Mouse (Mus musculus): ENCODE data around the gene Eif3g.

Eif3g gene

GRCm38 (mm10) chr9:20898511-20899073 lies at the start of gene Eif3g:
TSS of gene Eif3g (minus strand) at chr9:20898623.
- DNase-seq: peak; percentile 87

DNA sequence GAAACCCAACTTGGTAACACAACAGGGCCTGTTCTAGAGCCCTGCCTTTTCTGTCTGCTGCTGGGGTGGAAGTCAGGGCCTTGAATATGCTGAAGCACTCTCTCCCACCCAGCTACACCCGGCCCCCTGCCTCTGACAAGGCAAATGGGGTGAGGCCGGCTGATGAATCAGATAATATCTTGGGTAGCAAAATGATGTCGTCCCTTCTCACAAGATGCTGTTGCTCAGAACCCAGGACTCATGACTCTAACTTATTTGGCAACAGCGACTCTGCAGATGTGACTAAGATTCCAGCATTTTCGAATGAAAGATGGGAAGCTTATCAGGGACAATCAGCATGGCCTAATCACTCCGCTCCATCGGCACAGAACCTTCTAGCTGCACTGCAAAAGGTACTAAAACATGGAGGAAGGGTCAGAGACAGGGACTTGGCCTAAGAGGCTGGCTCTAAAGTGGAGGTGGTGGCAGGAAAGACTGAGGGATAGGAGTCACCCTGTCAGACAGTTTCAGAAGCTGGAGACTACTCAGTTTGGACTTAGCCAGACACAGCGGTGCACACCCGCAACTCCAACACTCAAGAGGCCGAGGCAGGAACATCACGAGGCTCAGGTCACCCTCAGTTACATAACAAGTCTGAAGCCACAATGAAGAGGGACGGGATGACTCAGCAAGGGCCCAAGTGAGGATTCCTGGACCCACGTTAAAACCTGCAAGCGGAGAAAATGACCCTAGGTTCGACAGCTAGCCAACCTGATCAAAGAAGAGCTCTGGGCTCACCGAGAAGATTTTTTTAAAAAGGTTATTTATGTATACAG lies 47.9 kb upstream of the Eif3g start:
- DNase-seq: no peak

DNA sequence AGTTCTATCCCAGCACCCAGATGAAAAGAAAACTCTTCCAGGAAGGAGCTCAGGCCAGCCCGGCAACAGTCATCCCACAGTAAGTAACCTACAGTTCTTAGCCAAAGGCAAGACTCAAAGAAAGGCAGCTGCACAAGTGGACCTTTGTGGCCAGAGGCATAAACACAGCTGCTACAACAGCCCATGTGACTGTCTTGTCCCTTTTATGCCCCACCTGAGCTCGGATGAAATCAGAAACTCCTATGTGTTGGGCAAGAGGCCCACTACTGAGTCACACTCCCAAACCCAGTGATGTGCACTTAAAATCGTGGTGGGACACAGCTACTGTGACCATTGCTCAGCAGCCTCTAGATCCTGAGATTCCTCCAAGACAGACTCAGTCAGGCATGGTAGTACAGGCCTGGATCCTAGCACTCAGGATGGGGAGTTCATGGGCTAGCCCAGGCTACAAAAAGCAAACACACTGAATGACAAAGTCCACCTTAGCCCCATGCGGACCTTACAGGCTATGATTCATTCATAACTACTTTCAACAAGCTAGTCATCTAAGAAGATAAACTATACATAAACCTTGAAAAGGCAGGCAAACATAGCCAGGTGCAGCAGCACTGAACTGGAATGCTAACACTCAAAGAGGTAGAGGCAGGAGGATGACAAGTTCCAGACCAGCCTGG lies 46.4 kb upstream of the Eif3g start:
- DNase-seq: no peak

DNA sequence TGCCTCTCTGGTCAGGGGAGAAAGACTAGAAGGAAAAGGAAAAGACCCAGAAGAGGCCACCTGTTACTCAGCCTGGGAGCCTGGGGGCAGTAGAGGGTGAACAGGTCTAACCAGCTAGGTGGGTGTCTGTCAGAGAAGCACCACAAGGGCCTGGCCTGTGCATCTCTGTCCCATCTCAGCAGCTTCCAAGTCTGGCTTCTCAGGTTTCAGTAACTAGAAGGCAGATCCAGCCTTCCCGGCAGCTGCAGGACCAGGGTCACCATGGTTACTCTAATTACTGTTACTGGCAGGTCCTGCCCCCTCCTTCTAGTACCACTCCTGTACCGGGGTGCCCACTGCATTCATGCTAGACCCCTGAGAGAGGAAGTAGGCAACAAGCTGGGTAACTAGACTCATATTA lies 45.5 kb upstream of the Eif3g start:
- DNase-seq: no peak

DNA sequence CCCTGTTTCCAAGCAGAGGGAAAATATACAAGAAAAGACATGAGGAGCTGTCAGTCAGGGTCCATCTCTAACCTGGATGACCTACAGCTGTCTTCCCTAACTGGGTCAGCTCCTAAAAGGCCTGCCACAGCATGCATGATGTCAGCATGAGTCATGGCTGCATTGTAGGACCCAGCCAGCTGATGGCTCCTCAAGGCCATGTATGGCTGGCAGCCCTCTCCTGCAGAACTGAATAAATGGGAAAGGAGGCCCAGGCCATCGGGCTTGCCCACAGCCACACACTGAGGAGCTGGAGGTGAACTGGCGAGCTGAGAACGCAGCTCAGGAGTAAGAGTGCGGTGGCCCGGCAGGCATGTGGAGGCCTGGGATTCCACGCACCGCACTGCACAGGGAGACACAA lies 45.0 kb upstream of the Eif3g start:
- no peak for DNase-seq

- no peak for DNase-seq
These were observed 24.8 kb upstream of the Eif3g start for GRCm38 (mm10) chr9:20923258-20923657.

- peak; percentile 29 for DNase-seq
These were observed 17.7 kb upstream of the Eif3g start for GRCm38 (mm10) chr9:20916160-20916559.

GRCm38 (mm10) chr9:20909948-20910347 lies 11.5 kb upstream of the Eif3g start:
- DNase-seq: no peak

GRCm38 (mm10) chr9:20902174-20902491 lies 3.7 kb upstream of the Eif3g start:
- no peak for DNase-seq

GRCm38 (mm10) chr9:20901466-20902173 lies 3.2 kb upstream of the Eif3g start:
- peak; percentile 43 for DNase-seq

GRCm38 (mm10) chr9:20897736-20898510 lies 500 bp downstream of the Eif3g start:
- DNase-seq: no peak

- no peak for DNase-seq
These were observed 3.0 kb downstream of the Eif3g start for GRCm38 (mm10) chr9:20895382-20895781.

DNA sequence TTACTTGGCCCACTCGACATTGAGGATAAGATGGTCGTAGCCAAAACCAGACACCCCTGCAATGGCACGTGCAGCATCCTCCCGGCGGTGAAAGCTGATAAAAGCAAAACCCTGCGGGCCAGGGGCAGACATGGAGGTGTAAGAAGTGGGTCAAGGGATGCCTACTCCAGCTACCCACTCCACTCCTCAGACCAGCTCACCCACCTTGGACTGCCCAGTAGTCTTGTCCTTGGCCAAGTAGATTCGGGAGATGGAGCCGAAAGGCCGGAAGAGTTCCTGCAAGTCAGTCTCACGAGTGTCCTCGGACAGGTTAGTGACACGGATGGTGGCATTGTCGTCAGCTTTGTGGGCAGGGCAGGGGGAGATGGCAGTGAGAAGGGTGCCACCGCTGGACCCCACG lies 3.8 kb downstream of the Eif3g start:
- DNase-seq: no peak

DNA sequence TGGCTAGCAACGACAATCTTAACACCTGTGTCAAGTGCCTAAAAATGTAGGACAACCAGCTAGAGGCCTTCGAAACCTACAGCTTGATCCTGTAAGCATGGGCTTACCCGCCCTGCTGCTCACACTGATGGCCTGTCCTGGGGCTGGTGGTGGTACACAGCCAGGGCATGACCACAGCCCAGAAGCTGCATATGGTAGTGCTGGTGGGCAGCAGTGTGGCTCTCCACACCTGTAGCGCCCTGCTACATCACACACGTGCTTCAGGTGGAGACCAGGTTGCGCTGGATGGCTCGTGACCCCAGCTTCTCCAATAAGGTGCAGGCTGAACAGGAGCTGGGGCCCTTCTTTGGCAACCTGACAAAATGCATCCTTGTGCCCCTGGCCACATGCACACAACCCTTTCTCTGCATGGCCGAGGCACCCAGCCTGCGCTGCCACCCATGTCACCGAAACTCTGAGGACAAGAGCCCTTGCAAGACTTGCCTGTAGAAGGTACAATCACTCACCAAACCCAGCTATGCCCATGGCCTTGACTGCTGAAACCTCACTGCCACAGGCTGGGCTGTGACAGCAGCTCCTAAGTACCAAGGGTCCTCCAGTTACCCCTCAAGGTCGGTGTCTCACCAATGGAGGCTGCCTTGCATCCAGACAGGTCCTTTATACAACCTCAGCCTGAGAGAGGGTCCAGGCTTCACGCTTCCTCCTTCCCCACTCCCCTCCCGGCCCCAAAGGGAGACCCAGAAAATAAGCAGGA lies 4.7 kb downstream of the Eif3g start:
- DNase-seq: no peak

- no peak for DNase-seq
These were observed 5.4 kb downstream of the Eif3g start for GRCm38 (mm10) chr9:20893069-20893468.

DNA sequence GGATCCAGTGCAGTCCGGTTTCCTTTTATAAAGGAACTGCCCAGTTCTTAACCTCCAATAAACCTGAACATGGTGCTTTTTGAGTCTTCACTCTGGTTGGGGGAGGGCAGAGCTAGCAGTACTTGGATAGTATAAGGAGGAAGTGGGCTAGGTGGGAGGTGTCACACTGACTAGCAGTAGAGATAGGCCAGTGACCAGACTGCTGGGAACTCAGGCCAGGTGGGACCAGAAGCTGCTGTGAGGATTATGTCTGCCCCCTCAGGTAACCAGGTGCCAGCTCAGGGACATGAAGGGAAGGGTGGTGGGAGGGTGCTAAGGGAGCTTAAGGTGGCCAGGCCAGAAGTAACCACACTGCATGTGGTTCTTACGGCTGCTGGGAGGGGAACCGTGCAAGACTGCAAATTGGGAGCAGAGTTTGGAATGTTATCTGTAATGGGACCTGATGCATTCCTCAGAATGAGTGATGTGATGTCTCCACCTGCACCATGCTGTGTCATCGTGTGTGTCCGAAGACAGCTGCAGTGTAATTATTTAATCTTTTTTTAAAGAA lies 6.2 kb downstream of the Eif3g start:
- no peak for DNase-seq

DNA sequence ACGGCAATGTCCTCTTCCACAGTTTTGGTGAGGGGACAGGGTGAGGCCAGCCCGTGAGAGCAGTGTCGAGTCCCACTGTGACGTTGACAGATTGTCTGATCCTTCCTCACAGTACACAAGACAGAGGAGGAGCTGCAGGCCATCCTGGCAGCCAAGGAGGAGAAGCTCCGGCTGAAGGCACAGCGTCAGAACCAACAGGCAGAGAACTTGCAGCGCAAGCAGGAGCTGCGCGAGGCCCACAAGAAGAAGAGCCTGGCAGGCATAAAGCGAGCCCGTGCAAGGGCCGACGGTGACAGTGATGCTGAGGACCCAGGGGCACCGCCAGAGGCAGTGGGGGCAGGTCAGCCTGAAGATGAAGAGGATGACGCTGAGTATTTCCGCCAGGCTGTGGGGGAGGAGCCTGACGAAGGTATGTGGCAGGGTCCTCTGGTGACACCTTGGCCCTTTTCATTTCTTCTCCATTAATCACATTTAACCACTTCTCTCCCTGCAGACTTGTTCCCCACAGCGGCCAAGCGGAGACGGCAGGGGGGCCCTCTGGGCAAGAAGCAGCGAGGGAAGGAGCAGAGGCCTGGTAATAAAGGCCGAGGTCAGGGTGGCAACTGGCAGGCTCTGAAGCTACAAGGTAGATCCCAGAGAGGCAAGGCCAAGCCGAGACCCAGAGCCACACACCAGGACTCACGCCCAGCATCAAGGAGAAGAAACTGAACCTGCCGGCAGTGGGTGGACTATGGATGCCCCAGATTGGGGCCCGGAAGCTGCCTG lies 6.9 kb downstream of the Eif3g start:
- DNase-seq: no peak

DNA sequence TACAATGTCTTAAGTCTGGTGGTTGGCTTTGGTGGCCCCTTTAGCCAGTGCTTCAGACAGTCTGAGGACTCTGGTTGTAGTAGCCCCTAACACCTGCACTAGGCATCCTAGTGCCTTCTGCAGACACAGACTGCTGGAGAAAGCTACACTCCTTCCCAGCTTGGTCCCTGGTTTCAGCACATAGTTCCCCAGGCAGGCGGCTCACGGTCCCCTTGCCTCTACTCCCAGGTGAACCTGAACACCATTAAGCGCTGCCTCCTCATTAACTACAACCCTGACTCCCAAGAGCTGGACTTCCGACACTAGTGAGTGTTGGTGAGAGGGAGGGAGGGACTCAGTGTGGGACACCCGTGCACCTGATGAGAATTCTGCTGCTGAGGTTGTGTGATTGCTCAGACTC lies 8.0 kb downstream of the Eif3g start:
- no peak for DNase-seq

DNA sequence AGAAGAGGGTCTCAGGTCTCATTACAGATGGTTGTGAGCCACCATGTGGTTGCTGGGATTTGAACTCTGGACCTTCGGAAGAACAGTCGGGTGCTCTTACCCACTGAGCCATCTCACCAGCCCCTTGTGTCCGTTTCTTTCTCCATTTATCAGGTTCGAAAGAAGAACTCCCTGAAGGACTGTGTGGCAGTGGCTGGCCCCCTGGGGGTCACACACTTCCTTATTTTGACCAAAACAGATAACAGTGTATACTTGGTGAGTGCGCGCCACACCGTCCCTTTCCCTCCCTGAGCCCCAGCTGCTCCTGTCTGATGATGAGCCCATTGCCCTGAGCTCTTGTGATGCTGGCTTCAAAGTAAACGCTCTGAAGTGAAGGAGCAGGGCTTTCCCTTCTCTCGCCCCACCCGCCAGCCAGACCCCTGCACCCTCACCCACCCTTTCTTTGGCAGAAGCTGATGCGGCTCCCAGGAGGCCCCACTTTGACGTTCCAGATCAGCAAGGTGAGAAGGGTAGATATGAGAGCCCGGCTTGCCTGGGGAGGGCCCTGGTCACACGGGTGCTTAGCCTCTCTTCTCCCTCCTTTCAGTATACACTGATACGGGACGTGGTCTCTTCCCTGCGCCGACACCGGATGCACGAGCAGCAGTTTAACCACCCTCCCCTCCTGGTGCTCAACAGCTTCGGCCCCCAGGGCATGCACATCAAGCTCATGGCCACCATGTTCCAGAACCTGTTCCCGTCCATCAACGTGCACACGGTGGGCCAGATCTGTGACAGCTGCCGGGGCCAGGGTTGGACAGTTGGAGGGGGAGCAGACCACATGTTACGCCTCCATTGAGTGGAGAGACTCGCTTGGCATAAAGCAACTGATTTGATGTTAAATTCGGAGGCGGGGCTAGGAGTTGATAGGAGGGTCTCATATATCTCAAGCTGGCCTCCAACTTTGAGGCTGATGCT lies 9.0 kb downstream of the Eif3g start:
- DNase-seq: no peak

- DNase-seq: no peak
These were observed 10.0 kb downstream of the Eif3g start for GRCm38 (mm10) chr9:20888386-20888765.
